Mouse (Mus musculus) CH12.LX (cell line): ENCODE measurements around the gene Mvp. TPM values are rescaled to one million over a fixed set of nuclear protein-coding genes. Genes with fewer than 3 reads are reported as not detected.

Source experiments
- DNase-seq: peaks from one replicate; pipeline ENCODE4 v3.0.0-alpha.2; 2013; ENCODE audit errors: extremely low read depth
- H3K27ac ChIP-seq: 2 replicates; pipeline ENCODE4 v1.5.1; 2012; ENCODE audit warnings: low read depth, mild to moderate bottlenecking, control low read depth, moderate library complexity; ENCODE audit not compliant: insufficient read depth
- H3K27me3 ChIP-seq: replicated peaks from 2 replicates; pipeline ENCODE3; 2012; ENCODE audit warnings: inconsistent platforms
- H3K36me3 ChIP-seq, 2 experiments: replicated peaks in 1 of 2; 2 replicates each; pipeline versions ENCODE3 to v1.6.1; 2012; ENCODE audit warnings: inconsistent platforms in 1 of 2, low read length in 1 of 2, mild to moderate bottlenecking in 1 of 2, mixed read lengths in 1 of 2, moderate library complexity in 1 of 2; ENCODE audit not compliant: control insufficient read depth in 1 of 2, insufficient read depth in 1 of 2
- H3K4me1 ChIP-seq, 2 experiments: 2 replicates each; pipeline ENCODE4 v1.6.1; 2012; ENCODE audit warnings: inconsistent platforms in 1 of 2, moderate library complexity in 1 of 2; ENCODE audit not compliant: insufficient read depth in 2 of 2, control insufficient read depth in 1 of 2
- H3K4me2 ChIP-seq: 2 replicates; pipeline ENCODE4 v1.6.1; 2012; ENCODE audit warnings: low read depth, mild to moderate bottlenecking, control low read depth; ENCODE audit not compliant: poor library complexity, insufficient read depth, severe bottlenecking
- H3K4me3 ChIP-seq, 3 experiments: fragments of 150-350 bp in 1 of 3; sonication (generic) in 1 of 3; replicated peaks in 1 of 3; 2 replicates each; pipeline versions ENCODE3 to v1.5.1; 2011 to 2012; ENCODE audit warnings: low read depth in 2 of 3, low read length in 2 of 3, mild to moderate bottlenecking in 2 of 3, moderate library complexity in 2 of 3, control low read depth in 1 of 3, improper control_type of control experiment in 1 of 3, inconsistent platforms in 1 of 3, mixed read lengths in 1 of 3; ENCODE audit not compliant: poor library complexity in 1 of 3
- H3K79me2 ChIP-seq: replicated peaks from 2 replicates; pipeline ENCODE4 v1.6.1; 2012; ENCODE audit warnings: mild to moderate bottlenecking, moderate library complexity; ENCODE audit not compliant: control insufficient read depth, poor library complexity, insufficient read depth, severe bottlenecking; ENCODE audit errors: extremely low read depth
- H3K9ac ChIP-seq: 2 replicates; pipeline ENCODE4 v1.6.1; 2012; ENCODE audit warnings: low read depth, mild to moderate bottlenecking, control low read depth, moderate library complexity; ENCODE audit not compliant: insufficient read depth
- H3K9me3 ChIP-seq: replicated peaks from 2 replicates; pipeline ENCODE3; 2012; ENCODE audit warnings: low read length, inconsistent platforms, mixed read lengths
- CTCF ChIP-seq, 2 experiments: IDR thresholded peaks in 1 of 2; conservative IDR thresholded peaks in 1 of 2; 2 replicates each; pipeline ENCODE4 v1.5.1; 2011 to 2012; ENCODE audit warnings: low read depth in 2 of 2, low read length in 2 of 2, improper control_type of control experiment in 1 of 2, inconsistent platforms in 1 of 2, mild to moderate bottlenecking in 1 of 2, moderate library complexity in 1 of 2
- E2F4 ChIP-seq: IDR thresholded peaks from 2 replicates; pipeline ENCODE4 v1.6.1; 2011; ENCODE audit warnings: low read depth, low read length, improper control_type of control experiment; ENCODE audit not compliant: insufficient replicate concordance
- HCFC1 ChIP-seq: IDR thresholded peaks from 2 replicates; pipeline ENCODE4 v1.6.1; 2012; ENCODE audit warnings: low read depth, mild to moderate bottlenecking, inconsistent platforms, low read length, improper control_type of control experiment
- IRF4 ChIP-seq: IDR thresholded peaks from 2 replicates; pipeline ENCODE4 v1.6.1; 2014; ENCODE audit warnings: low read depth, mild to moderate bottlenecking, inconsistent platforms, low read length, improper control_type of control experiment
- MAFK ChIP-seq: IDR thresholded peaks from 2 replicates; pipeline ENCODE4 v1.6.1; 2011; ENCODE audit warnings: low read length, improper control_type of control experiment; ENCODE audit not compliant: insufficient replicate concordance
- MYC ChIP-seq: IDR thresholded peaks from 2 replicates; pipeline ENCODE4 v1.6.1; 2011; ENCODE audit warnings: low read depth, mild to moderate bottlenecking, improper control_type of control experiment, low read length
- POLR2A ChIP-seq: IDR thresholded peaks from 2 replicates; pipeline ENCODE4 v1.6.1; 2011; ENCODE audit warnings: low read depth, mild to moderate bottlenecking, improper control_type of control experiment, low read length
- RCOR1 ChIP-seq: conservative IDR thresholded peaks from 2 replicates; pipeline ENCODE4 v1.6.1; 2012; ENCODE audit warnings: low read depth, mild to moderate bottlenecking, inconsistent platforms, low read length, improper control_type of control experiment
- SIN3A ChIP-seq: IDR thresholded peaks from 2 replicates; pipeline ENCODE4 v1.6.1; 2012; ENCODE audit warnings: low read length, improper control_type of control experiment, inconsistent platforms
- SMC3 ChIP-seq: IDR thresholded peaks from 2 replicates; pipeline ENCODE4 v1.6.1; 2011; ENCODE audit warnings: low read depth, low read length, improper control_type of control experiment
- UBTF ChIP-seq: IDR thresholded peaks from 2 replicates; pipeline ENCODE4 v1.6.1; 2012; ENCODE audit warnings: low read depth, mild to moderate bottlenecking, inconsistent platforms, low read length, improper control_type of control experiment, moderate library complexity
- ZMIZ1 ChIP-seq: IDR thresholded peaks from 2 replicates; pipeline ENCODE4 v1.6.1; 2012; ENCODE audit warnings: low read depth, mild to moderate bottlenecking, inconsistent platforms, low read length, improper control_type of control experiment
- dilution Hi-C: fragments of 300-500 bp; cut with MboI; formaldehyde crosslinking; loops from 2 replicates; pipeline ENCODE4 v1.14.3; 2020; ENCODE audit warnings: low sequenced_read_pairs; ENCODE audit not compliant: extremely low pct_unique_long_range_greater_than_20kb, extremely low pct_ligation_motif_present
- in situ Hi-C: fragments of 300-500 bp; cut with MboI; formaldehyde crosslinking; loops from 3 replicates; pipeline ENCODE4 v1.14.3; 2019; ENCODE audit warnings: low sequenced_read_pairs, low pct_ligation_motif_present, low pct_unique_long_range_greater_than_20kb, mixed read lengths
- polyA plus RNA-seq: library from polyadenylated mRNA; unstranded; fragments of >175 nt; gene quantifications from 2 replicates; pipeline ENCODE4 v1.2.1, GENCODE M21; 2012; ENCODE audit warnings: low read depth; ENCODE audit not compliant: insufficient read length
- total RNA-seq, 2 experiments: library from RNA; depleted of rRNA; stranded (reverse); fragments of 300-350 nt in 1 of 2; fragments of >200 nt in 1 of 2; gene quantifications; 2 replicates each; pipeline ENCODE4 v1.2.3; 2012 to 2014

Gene Mvp
- total and polyA plus RNA-seq, 3 experiments = 33.3 to 53.7 (median 52.1) TPM

DNA sequence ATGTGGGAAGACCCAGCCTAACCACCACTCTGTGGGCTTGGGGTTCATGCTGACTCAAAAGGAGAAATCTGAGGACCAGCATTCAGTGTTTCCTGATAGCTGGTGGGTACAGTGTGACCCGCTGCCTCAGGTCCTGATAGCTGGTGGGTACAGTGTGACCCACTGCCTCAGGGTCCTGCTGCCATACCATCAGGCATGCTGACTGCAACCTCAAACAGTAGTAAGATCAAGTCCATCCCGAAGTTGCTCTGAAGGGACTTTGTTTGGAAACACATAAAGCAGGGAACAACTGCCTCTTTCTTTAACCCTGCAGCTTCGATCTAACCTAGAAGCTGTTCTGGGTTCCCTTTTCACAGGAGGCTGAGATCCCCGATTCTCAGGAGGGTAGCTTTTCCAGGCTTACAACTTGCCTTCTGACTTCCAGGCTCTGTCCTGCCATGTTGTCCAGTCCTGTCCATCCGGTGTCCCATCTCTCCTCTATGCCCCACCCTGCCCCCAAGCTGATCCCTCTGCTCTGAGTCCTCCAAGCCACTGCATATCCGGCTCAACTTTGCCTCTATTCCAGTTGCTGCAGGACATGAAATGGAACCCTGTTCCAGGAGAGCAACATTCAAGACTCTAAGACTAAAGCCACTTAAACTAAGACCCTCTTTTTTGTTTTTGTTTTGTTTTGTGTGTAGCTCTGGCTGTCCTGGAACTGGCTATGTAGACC, 7.0 kb downstream of the Mvp start:
- no peaks in the 10 kb centered on the region; the same call in 1 of the 2 replicates for H3K79me2 ChIP-seq
- no peaks in the 10 kb centered on the region for H3K27me3 ChIP-seq
- no peak for DNase-seq
- dilution Hi-C loops (no loop called here), in situ Hi-C loops (no loop called here)
- no peak overlapping the region; the same call in 1 of the 2 replicates for H3K27ac ChIP-seq
- H3K4me2 ChIP-seq = no peak overlapping the region
- H3K9ac ChIP-seq = 0 out of 2 replicates have a peak overlapping the region, but pooled peaks have one; percentile 53
- peak overlapping the region in 1 of 3 experiments; percentile 33 for H3K4me3 ChIP-seq
- peaks cover 22 to 79% of the 10 kb centered on the region in 2 experiments for H3K4me1 ChIP-seq
- no peaks in the 10 kb centered on the region for H3K9me3 ChIP-seq
- TF ChIP-seq E2F4 (no peak), SIN3A (no peak), CTCF (conservative IDR thresholded peaks at IDR 0.05 in 1 of 2, IDR thresholded peaks at IDR 0.05 in 1 of 2; ENCODE audit: low read depth in 2 of 2, low read length in 2 of 2) (no peak), HCFC1 (no peak), RCOR1 (no peak), SMC3 (no peak), IRF4 (peak; percentile 30; the same call in 1 of the 2 replicates), UBTF (no peak), ZMIZ1 (no peak)
- H3K36me3 ChIP-seq = peaks cover 0 to 23% of the 10 kb centered on the region in 2 experiments

DNA sequence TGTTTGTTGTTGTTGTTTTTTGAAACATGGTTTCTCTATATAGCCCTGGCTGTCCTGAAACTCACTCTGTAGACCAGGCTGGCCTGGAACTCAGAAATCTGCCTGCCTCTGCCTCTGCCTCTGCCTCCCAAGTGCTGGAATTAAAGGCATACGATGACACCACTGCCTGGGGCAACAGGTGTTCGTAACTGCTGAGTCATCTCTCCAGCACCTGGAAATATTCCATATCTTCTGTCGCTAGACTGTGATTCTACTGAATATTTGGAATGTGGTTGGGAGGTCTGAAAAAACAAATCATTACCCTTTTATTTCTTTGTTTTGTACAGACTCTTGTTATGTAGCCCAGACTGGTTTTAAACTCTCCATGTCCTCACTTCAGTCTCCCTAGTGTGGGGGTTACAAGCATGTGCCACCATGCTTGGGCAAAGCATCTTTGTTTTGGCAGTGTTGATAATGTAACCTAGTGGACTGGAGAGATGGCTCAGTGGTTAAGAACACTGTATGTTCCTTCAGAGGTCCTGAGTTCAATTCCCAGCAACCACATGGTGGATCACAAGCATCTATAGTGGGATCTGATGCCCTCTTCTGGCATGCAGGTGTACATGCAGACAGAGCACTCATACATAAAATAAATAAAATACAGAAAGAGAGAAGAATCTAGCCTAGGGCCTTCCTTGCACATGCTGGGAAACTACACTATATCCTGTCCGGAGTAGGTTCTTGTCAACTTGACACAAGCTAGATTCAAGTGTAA, 10.1 kb downstream of the Mvp start:
- Histone ChIP-seq H3K36me3 (peaks cover 14 to 33% of the 10 kb centered on the region in 2 experiments), H3K27ac (no peak overlapping the region), H3K4me1 (peaks cover 21 to 48% of the 10 kb centered on the region in 2 experiments), H3K9me3 (no peaks in the 10 kb centered on the region), H3K9ac (no peak overlapping the region), H3K27me3 (no peaks in the 10 kb centered on the region), H3K4me3 (no peak overlapping the region), H3K79me2 (no peaks in the 10 kb centered on the region), H3K4me2 (no peak overlapping the region)
- in situ Hi-C loops (no loop called here), dilution Hi-C loops (no loop called here)
- peak in 1 of 2 experiments; percentile 36; a peak in 3 of 4 replicates for TF ChIP-seq CTCF (conservative IDR thresholded peaks at IDR 0.05 in 1 of 2, IDR thresholded peaks at IDR 0.05 in 1 of 2; ENCODE audit: low read depth in 2 of 2, low read length in 2 of 2)
- no peak for TF ChIP-seq POLR2A
- peak; percentile 61; the same call in 1 of the 2 replicates for TF ChIP-seq MAFK
- TF ChIP-seq MYC = peak; percentile 66; the same call in 1 of the 2 replicates
- no peak for DNase-seq
